Mouse (Mus musculus) spleen, adult 12 weeks (tissue): ENCODE data around the gene Itgae.

Experiments
- DNase-seq: peaks from one replicate; pipeline ENCODE4 v3.0.0; 2022; ENCODE audit warnings: low spot score

Gene Itgae

GRCm38 (mm10) chr11:73090283-73090682 lies at the start of gene Itgae:
TSS of gene Itgae (plus strand) at chr11:73090583.
- DNase-seq: no peak

DNA sequence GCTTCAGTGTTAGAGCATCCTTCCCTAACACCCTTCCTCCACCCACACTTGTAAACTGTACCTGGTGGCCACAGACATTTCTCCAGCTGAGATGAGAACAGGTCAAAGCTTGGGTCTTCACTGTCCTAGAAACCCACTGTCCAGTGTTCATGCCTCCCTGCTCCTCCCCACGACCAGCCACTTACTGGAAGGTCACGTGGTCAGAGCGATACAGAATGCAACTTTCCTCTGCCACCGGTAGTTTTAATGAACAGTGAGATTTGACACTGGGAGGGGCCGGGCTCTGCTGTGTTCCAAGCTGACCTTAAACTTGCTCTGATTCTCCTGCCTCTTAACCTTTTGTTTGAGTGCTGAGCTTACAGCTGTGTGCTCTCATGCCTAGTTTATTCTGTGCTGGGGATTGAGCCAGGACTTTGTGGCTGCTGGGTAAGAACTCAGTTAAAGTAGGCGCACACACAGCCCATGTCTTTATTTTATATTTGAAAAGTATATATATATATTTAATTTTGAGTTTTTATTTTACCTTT lies 46.1 kb upstream of the Itgae start:
- no peak for DNase-seq

- DNase-seq: no peak
These were observed 45.6 kb upstream of the Itgae start for GRCm38 (mm10) chr11:73044789-73045188.

DNA sequence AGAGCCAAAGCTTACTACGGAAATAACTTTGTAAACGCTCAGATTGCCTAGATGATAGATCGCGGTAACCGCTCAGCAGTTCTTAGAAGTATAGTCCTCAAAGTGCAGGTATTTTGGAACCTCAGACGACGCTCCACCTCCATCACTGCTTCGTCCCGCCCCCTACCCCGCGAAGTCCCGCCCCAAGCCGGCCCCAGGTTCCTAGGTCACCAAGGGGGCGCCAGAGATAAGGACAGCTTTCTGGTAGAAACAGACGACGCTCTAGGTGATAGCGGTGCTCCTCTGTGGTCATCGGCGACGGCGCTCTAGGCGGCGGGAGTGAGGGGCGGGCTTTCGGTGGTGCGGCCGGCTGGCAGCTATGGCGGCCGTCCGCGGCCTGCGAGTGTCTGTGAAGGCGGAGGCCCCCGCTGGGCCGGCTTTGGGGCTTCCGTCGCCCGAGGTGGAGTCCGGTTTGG lies 42.8 kb upstream of the Itgae start, which contains the start of gene Ncbp3:
Ncbp3 (plus strand) TSS at position 242 of the 455 bp plus-strand sequence.
- DNase-seq: peak; percentile 96

DNA sequence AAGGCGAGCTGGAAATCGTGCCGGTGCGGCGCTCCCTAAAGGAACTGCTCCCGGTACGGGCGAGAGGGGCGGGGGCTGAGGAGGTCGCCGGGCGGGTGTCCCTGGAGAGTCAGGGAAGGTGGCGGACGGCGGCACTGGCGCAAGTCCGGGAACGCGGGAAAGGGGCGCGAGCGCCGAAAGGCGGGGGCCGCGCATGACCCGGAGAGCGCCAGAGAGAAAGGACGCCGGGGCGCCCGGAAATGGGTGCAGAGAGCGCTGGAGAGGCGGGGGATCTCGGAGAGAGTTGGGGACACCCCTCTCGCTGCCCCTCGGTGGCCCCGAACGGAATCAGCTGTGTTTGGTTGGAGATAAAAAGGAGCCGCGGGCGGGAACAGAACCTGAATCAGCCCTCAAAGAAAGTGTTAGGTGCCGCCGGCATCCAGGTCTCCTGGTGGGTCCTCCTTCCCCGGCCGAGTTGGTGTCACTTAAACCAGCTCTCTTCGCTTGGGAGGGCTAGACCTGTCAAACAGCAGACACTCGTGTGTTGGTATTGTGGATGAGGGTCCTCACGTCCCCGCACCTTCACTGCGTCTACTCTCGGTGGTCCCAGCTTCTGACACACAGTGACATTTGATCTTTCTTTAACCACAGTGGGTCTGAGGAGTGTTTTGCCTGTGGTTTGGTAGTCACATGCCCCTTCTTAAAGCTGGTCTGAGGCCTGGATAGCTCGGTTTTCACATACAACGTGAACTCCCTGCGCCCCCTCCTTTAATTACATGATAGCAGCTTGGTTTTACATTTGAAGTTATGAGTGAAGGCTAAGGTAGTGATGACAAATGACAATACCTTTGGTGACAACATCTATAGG lies 42.1 kb upstream of the Itgae start:
- DNase-seq: no peak

GRCm38 (mm10) chr11:73049335-73049734 lies 41.0 kb upstream of the Itgae start:
- DNase-seq: peak; percentile 61

DNA sequence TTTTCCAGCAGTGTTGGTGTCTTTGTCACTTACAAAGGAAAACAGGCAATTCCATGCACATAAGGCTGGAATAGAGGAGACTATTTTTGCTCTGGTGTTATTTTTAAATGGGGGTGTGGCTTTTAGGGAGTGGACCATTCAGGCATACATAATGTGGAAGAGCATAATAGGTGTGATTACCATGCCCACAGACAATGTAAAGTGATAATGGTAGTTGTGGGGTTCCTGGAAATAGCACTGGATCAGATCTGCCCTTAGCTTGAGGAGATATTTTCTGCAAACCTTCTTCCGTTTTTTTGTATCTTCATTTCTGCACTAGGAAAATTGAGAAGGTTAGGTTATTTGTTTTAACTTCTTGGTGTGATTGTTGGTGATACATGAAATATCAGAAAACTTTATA lies 37.6 kb upstream of the Itgae start:
- DNase-seq: no peak

GRCm38 (mm10) chr11:73057701-73058100 lies 32.7 kb upstream of the Itgae start:
- DNase-seq: no peak

DNA sequence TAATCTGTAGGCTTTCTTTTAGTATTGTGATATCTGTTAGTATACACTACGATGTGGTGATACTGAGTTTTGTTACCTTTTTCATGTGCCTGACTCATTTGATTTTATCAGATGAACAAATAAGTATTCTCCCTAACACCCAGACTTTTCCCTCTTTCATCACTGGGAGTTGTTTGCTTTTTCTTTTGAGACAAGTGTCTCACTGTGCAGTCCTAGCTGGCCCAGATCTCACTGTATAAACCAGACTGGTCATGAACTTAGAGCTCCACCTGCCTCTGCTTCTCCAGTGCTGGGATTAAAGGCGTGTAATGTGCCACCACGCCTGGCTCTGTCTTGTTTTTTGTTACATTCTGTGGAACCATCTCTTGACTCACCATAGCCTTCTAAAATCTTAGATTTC lies 30.8 kb upstream of the Itgae start:
- DNase-seq: no peak

GRCm38 (mm10) chr11:73061413-73061812 lies 29.0 kb upstream of the Itgae start:
- DNase-seq: no peak

DNA sequence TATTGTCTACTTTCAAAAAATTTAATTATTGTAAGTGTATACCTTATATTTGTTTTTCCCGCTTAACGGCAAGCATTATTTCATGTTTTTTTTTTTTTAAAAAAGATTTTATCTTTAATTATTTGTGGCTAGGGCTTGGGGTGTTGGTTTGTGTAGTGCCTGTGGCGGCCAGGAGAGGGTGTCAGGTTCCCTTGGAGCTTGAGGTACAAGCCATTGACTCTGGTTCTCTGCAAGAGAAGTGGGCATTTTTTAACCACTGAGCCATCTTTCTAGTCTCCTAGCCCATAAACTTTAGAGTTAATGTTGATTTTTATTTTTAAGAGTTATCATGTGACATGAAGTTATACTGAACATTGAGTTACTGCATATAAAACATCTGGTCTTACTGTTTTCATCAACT lies 18.5 kb upstream of the Itgae start:
- no peak for DNase-seq

DNA sequence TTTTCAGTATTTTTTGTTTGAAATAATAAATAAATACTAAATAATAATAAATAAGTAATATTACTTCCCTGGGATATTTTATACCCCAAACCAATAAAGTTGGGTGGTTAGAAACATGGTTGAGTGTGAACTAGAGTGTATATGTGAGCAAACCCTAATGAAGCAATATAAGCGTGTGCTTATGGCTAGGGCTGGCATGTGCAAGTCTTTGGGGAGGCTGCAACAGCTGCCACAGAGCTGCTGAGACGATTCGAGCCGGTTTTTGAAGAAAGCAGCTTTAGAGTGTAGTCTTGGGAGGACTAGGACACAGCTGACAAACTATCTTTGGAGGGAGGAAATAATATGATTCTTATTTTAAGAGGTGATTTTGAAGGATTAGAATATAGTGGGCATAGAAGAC lies 14.1 kb upstream of the Itgae start:
- no peak for DNase-seq

DNA sequence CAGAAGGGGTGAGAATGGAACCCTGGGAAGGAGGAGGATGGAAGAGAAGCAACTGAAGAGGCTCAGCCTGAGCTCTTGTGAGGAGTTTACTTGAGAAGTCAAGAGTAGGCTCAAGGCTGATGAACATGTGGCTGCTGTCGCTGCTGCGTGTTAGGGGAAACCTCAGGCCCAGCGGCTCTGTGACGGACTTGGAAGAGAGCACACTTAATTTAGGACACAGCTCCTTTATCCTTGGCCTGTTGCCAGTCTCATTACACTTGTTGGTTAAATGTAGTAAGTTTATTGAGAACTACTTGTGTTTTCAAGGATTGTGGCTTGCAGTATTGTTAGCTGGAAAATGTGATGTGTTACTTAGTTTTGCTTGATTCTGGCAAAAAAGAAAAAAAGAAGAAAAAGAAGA lies 13.7 kb upstream of the Itgae start:
- no peak for DNase-seq

DNA sequence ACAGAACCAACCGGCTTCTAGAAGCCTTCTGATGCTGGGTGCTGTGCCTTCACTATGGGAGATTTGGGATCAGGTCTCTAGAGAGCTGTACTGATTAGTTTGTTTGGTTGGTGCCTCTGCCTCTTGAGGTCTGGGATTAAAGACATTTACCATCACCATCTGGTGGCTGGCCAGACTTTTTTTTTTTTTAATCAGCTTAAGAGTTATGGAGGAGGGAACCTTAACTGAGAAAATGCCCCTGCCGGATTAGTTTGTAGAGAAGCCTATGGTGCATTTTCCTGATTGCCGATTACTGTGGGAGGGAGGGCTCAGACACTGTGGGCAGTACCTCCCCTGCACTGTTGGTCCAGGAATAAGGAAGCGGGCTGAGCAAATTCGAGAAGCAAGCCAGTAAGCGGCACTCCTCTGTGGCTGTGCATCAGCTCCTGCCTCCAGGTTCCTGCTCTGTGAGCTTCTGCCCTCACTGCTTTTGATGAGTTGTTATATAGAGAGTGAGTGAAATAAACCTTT lies 13.1 kb upstream of the Itgae start:
- DNase-seq: no peak

DNA sequence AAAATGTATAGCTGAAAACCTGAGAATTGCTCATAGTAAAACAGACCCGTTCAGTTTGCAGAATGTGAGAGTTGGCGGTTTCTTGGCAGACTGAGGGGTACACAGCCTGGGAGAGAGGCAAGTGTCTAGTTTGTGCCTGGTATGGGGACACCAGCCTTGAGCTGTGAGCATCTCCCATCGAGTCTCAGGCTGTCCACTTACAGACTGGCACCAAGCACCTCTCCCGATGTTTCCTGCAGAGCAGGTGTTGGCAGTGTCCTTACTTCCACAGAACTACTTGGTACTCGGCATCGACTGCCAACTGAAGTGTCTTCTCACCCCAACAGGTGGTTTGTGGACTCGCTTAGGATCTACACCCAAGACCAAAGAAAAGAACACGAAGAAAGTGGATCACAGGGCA lies 11.8 kb upstream of the Itgae start:
- DNase-seq: no peak

DNA sequence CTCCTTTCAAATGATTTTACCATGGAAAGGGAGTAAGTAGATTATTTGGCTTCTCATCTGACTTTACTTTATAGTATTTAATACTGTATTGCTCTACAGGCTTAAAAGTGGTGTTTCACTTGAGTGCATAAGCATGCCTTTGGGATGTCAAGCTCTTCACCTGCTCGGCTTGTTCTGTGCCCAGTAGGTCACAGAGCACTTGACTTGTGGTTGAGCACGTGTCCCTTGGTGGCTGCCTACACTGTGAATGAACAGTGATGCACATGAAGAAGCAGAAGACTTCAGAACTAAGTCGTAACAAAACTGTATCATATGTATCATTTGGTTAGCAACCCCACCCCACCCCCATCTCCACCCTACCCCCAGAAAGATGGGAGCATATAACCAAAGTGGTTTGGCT lies 10.1 kb upstream of the Itgae start:
- no peak for DNase-seq

GRCm38 (mm10) chr11:73084303-73084702 lies 6.1 kb upstream of the Itgae start:
- no peak for DNase-seq

- no peak for DNase-seq
These were observed 5.6 kb upstream of the Itgae start for GRCm38 (mm10) chr11:73084804-73085231.

DNA sequence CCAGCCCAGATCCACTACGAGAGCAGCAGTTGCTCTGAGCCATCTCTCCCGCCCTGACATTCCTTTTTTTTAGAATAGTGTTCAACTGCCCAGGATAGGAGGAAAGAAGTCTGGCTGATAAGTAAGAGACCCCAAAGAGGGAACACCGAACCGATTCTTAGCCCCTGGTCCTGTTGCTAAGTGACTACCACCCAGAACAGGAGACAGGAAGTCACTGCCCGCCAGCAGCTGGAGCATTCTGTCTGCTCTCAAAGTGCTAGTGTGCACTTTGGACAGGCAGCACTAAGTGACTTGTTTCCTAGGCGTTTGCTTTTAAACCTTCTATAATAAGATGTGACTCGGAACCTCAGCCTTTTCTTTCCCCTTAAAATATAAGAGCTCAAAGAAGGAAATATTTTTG lies 5.0 kb upstream of the Itgae start:
- no peak for DNase-seq

- no peak for DNase-seq
These were observed 2.5 kb upstream of the Itgae start for GRCm38 (mm10) chr11:73087700-73088480.

- DNase-seq: no peak
These were observed 443 bp downstream of the Itgae start for GRCm38 (mm10) chr11:73090826-73091225.

DNA sequence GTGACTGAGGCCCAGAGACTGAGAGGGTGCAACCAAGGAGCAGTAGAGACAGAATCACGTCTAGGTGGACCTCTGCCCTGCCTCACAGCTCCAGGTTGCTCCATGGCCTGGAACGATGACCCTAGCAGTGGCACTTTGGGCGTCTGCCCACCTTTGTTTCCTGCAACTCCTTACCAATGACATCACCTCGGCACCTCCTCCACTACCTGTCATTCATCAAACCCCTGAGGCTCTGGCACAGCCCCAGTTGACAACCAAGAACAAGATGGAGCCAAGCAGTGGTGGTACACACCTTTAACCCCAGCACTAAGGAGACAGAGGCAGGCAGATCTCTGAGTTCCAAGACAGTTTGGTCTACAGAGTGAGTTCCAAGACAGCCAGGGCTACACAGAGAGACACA lies 1.7 kb downstream of the Itgae start:
- DNase-seq: no peak

GRCm38 (mm10) chr11:73092877-73093276 lies 2.5 kb downstream of the Itgae start:
- DNase-seq: no peak
